Mouse (Mus musculus) regulatory T cell (primary cell): ENCODE results near the gene Ubr4.
"Not testable (repeated sequence)": the region's sequence is repeated elsewhere in the genome, so short reads cannot be mapped to it uniquely, and the experiment has no call there.

Source experiments
- in situ Hi-C: fragments of 300-600 bp; cut with MboI, MseI; formaldehyde crosslinking; loops from one replicate; pipeline ENCODE4 v1.15.1; 2025; ENCODE audit warnings: high pct_unique_total_duplicates

The Ubr4 gene

DNA sequence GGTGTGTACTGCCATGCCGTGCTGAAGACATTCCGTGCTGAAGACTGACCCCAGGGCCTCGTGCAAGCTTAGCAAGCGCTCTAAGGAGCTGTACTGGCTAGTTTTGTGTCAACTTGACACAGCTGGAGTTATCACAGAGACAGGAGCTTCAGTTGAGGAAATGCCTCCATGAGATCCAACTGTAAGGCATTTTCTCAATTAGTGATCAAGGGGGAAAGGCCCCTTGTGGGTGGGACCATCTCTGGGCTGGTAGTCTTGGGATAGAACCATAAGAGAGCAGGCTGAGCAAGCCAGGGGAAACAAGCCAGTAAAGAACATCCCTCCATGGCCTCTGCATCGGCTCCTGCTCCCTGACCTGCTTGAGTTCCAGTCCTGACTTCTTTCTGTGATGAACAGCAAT lies 177.8 kb downstream of the Ubr4 start, which contains the start of gene Iffo2:
TSS of gene Iffo2 (plus strand) at position 301 of the 400 bp plus-strand sequence.
- in situ Hi-C loops: not testable (repeated sequence)

DNA sequence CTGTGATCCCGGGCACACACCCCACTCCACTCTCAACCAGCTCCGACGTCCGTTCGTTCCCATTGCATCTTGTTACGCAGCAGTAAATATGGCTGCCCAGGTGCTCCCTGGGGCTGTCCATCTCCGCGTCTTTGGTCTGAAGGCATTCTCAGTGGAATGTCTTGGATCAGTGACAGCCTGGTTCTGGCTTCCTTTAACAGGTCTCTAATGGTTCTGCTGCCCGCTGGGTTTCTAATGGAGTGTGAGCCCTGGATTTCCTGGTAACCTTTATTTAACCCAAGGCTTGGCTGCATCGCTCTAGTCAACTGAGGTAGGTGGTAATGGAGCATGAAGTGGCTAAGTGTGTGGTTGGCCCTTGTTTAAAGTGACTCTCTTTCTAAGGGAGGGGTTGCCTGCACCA lies 179.7 kb downstream of the Ubr4 start:
- in situ Hi-C loops: no loop called here

DNA sequence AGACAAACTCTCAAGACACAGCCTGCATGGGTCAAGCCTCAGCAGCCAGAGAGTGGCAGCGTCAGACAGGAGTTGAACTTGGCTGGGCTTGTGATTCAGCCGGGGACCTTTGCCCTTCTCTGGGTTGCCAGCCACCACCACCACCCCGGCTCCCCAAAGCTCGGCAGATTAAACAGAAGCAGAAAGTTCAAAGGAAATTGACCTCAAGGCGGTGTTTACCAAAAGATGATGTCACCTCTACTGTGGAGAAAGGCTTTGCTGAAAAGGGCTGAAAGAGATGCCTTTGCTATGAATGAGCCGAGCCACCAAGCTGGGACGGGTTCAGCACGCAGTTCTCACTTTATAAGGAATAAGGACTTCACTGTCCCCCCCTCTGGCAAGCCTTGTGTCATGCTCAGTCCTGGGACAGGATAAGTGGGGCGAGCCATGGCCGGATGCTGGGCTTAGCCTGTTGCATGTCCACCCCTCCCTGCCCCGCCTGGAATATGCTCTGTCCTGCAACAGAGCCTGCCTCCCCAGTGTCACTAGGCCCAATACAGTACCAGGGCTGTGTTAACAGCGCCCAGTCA lies 182.8 kb downstream of the Ubr4 start:
- in situ Hi-C loops: no loop called here

DNA sequence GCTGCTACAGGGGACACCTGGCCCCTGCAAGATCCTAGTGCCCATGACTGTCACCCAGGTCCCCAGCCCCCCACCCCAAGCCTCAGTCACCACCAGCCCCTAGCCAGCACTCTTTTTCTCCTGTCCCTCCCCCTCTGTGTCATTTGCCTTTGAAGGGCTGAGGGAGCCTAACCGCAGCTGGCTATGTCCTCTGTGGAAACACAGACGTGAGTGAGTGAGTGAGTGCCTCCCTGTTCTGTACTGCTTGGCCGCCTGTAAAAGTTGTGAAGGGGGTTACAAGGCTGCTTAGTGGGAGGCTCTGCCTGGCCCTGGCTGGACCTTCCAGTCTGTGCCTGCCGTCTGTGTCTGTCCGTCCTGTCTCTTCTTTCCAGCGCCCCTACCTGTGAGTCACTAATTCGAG lies 183.3 kb downstream of the Ubr4 start:
- in situ Hi-C loops: no loop called here

DNA sequence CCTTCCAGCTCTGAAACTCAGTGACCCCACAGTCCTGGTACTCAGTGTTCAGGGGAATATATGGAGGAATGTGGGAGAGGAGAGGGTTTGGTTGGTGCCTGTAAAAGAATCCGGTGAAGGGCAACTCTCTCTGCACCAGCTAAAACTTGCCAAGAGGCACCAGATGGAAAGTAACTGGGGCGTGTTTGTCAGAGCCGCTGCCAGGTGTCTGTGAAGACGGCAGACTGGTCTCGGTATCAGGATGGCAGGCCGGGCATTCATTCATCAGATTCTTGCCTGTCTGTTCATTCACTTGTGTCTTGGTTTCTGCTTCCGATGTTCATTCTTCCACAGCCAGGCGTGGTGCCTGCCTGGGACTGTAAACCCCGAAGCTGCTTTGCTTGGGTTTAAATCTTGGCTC lies 184.3 kb downstream of the Ubr4 start:
- in situ Hi-C loops: no loop called here
